Mouse (Mus musculus) T-helper 17 cell (primary cell): ENCODE results near the gene Olfr71.

Experiments used
- in situ Hi-C, 2 experiments: fragments of 300-600 bp; cut with MboI, MseI; formaldehyde crosslinking; loops; 1 replicate in 1 of 2; 2 replicates in 1 of 2; pipeline ENCODE4 v1.15.1; 2025; ENCODE audit warnings: high pct_unique_total_duplicates in 2 of 2

Gene Olfr71

DNA sequence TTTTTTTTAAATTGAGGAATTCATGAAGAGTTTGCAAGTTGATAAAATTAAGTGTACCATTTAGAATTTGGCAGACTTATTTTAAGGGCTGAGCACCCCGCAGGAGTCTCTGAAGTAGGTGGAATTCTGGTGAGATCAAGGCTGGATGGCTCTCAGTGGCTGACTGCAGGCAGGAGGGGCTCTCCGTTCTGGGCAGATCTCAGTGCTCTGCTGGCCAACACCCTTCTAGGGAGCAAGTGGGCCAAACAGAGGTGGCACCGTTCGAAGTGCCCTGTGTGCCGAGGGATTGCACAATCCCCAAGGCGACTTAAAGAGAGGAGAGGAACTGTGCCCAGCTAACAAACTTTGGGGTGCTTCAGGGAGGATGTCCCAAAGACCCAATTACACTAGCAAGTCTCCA lies at the start of gene Olfr71:
Gene Olfr71, minus strand, starts transcription at position 387 of the 400 bp plus-strand sequence.
- in situ Hi-C loops = loop anchor here (5.0 kb wide), 1 partner anchor 78 kb away; the partner anchor contains the start of gene Npr2 (in 2 of the 2)

DNA sequence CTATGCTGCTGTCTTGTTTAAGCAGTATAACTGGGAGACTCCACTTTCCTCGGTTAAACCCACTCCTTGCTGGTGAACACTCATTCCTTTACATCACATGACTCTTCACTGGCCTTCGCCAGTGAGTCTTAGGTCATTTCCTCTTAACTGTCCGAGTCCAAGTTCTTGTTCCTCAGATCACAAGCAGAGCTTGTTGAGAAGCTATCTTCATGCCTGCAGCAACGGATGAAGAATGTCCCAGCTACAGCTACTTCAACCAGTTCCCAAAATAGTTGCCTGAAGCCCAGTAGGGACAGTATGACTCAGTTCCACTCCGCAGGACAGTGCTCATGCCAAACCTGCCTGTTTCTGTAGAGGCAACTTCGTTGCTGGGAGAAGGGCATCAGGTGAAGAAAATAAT lies 47.2 kb upstream of the Olfr71 start:
- in situ Hi-C loops = no loop called here

DNA sequence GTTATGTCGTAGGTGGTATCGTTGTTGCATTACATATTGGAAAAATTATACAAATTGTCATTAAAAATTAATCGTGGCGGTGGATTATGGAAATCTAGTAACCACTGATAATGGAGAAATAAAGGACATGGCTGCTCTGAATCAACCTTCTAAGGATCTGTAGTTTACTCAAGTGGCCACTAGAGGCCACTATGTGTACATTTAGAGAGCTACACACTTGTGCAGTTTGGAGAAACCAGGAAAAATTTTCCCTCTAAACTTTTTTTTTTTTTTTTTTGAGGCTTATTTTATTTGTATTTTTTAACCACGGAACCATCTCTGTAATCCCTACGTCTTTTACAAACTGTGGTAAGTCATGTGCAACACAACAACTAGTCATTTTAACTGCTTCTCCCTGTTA lies 35.1 kb upstream of the Olfr71 start:
- in situ Hi-C loops = no loop called here

DNA sequence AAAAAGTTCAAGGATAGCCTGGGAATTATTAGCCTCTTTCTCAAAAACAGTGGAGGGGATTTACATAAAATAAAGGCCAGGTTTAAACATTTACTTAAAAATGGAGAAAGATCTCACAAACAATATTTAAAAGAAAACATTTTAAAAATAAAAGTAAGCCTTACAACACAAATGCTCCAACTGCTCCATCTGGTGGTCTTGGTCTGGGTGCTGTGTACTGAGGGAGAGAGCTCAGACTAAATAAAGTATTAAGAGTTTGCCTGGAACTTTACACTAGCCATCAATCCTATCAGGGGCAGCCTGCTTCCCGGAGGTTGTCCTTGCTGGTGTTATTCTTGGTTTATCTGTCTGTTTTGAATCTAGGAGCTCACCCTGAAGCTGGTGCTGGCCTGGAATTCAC lies 33.0 kb upstream of the Olfr71 start:
- in situ Hi-C loops = no loop called here

DNA sequence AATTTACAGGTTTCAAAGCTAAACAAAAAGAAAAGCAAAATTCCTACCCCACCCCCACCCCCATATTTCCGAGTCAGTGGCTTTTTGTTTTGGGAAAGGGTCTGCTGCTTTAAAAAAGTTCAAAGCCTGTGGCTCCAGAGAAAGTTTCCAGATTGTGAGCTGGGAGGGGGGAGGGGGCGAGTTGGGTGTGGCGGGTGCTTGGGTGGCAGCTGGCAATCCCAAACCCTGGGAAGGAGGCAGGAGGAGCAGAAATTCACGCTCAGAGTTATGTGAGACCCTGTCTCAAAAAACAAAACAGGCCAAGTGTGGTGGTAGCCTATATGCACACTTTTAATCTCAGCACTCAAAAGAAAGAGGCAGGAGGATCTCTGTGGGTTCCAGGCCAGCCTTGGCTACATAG lies 32.6 kb upstream of the Olfr71 start:
- in situ Hi-C loops = no loop called here

DNA sequence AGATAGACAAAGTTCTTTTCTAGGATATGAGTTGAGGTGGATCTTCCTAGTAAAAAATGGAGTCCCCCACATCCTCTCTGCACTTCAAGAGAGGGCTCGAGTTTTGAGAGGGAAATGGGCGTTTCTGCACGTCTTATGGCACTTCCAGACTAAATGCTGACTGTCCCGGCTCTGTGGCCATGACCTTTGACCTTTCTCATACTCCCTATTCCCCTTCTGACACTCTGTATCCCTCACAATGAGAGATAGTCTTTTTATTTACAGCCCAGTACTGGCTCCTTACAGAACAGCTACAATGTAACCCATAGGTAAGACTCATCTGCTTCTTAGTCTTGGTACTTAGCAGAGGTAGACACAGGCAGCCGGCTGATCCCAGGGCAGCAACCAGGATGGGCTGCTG lies 31.5 kb upstream of the Olfr71 start:
- in situ Hi-C loops = no loop called here

DNA sequence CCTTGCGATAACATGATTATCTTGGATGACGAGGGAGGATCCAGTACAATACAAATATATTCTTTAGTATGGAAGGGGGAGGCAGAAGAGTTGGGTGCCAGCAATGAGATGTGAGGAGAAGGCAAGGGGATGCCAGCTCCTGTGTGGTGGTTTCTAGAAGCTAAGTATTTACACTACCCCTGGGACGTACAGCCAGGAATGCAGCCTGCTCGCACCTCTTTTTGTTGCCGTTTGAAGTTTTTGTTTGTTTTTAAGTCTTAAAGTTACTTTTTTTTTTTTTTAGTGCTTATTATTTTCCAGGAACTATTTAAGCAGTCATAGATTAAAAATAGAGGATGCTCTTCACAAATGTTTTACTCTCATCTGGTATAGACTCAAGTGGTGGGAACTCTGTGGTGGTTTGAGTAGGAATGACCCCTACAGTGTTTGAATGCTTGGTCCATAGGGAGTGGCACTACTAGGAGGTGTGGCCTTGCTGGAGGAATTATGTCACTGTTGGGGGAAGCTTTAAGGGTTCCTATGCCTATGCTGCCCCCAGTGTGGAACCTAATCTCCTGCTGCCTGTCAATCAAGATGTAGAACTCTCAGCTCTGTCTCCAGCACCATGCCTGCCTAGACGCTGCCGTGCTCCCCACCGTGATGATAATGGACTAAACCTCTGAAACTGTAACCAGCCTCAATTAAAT lies 29.1 kb upstream of the Olfr71 start:
- in situ Hi-C loops = no loop called here

DNA sequence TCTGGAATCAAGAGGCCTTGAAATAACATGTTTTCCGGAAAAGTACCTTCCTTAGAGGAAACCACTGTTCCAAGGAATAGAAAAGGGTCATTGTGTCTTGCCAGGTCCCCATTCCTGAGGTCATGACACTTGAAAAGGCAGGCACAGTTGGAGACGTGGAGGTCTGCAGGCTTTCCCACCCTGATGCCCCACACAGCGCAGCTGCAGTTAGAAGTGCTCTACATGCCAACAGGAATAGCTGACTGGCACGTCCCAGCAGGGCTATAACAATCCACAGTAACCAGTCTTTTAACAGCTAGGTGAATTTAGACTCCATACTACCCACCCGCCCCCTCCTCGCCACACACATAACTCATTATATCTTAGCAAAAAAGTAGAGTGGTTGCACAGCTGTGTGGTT lies 27.1 kb upstream of the Olfr71 start:
- in situ Hi-C loops = no loop called here

DNA sequence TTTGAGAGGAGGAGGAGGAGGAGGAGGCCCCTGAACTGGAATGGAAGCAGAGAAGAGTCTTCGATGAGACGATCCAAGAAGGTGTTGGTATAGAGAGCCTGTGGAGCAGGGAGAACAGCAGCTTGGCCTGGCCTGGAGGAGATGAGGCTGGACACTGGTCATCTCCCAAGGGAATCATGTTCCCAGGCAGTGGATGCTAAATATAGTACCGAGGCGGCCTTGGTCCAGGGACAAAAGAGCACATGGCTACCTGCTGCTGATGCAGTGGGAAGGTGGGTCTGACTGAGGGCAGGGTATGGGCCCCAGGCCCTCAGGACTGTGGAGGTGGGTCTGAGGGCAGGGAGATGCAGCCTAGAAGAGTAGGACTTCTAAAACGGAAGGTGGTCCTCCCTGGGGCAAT lies 23.1 kb upstream of the Olfr71 start:
- in situ Hi-C loops = no loop called here

DNA sequence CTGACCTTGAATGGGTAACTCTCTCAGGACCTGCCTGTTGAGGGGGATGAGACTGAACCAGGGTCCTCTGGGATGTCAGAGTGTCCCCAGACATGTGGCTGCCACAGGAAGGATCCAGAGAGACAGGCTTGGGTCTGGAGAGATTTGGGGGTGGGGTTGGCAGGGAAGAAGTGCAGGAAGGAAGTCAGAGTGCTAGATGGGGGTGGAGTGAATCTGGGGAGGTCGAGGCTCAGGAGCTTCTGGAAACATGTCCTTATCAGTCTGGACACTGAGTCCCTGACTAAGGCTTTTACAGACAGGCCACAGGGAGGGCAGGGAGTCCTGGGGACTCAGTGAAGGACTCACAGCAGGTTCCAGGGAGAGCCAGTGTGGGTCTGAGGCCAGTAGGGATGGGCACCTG lies 22.1 kb upstream of the Olfr71 start:
- in situ Hi-C loops = no loop called here

DNA sequence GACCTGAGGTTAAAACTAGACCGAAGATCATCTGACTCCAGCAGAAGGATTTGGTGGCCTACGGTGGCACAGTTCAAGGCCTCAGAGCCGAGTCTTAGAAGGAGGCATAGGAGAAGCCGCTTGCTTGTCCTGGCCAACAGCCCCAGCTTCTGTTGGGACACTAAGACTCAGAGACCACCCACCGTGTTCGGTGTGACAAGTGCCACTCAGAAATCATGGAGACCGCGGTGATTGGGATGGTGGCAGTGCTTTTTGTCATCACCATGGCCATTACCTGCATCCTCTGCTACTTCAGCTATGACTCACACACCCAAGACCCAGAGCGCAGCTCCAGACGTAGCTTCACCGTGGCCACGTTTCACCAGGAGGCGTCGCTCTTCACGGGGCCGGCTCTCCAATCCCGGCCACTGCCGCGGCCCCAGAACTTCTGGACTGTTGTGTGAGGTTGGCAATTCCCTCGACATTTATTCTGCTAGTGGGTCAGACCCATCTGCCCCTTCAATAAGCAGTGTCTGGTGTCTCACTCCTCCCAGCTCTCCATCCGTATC lies 20.8 kb upstream of the Olfr71 start:
- in situ Hi-C loops = no loop called here

DNA sequence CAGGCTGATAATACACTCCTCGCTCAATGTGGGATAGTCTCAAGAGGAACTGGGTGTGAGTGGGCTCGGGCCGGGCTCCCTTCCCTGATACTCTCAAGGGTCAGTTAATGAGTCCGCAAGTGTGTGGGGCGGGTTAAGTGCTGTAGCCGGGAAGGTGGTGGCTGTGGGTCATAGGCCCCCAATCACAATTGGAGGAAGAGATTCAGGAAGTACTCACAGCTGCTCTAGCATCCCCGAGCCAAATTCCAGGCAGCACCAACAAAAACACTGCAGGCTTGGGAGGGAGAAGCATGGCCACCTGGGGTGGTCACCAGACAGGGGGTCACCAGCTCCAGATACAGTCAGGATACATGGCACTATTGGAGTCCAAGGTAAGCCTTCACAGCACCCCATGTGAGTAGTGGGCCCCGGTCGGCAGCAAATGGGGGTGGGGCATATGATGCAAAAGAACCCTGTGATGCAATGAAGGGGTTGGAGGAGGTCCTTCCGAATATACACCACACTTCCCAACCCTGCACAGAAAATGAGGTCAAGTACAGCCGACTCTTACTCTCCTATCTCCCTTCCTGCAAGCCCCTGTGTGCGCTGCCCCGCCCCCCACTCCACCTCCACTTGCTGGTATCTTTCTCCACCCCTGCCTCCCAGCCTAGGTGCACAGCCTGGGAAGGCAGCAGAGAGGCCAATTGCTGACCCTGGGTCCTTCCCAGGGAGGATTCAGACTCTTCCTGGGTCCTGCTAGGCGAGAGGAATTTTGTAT lies 19.9 kb upstream of the Olfr71 start, which contains the start of gene Spaar:
Gene Spaar, plus strand, starts transcription at position 241 of the 757 bp plus-strand sequence.
- in situ Hi-C loops = no loop called here

DNA sequence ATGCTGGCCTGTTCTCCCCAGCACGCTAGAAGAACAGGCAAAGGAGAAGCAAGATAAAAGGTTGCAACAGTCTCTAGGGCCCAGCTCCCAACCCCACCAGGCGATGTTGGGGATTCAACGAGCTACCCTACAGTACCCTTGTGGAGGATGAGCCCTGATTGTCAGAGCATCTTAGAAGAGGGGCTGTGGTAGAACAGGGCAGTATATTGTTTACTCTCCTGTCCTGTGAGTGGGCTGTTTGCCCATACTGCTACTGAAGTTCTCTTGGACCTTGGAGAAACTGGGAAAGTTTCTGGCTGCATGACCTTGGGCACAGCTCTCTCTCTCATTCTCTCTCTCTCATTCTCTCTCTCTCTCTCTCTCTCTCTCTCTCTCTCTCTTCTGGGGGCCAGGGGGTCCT lies 19.1 kb upstream of the Olfr71 start:
- in situ Hi-C loops = no loop called here

DNA sequence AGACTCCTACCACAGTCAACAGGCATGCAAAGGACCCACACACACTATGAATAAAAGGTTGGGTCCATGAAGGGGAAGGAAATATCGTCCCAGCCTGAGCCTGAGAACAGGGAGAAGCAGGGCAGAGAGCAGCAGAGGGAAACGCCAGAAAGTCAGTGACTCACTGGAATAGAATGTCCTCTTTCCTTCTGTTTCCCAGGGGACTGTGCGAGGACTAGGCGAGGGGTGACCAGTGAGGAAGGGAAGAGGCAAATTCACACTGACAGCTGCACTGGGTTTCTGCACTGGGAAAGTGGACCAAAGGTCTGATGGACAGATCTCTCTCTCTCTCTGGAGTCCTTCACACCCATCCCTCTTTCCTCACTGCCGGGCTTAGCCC lies 18.5 kb upstream of the Olfr71 start:
- in situ Hi-C loops = no loop called here

DNA sequence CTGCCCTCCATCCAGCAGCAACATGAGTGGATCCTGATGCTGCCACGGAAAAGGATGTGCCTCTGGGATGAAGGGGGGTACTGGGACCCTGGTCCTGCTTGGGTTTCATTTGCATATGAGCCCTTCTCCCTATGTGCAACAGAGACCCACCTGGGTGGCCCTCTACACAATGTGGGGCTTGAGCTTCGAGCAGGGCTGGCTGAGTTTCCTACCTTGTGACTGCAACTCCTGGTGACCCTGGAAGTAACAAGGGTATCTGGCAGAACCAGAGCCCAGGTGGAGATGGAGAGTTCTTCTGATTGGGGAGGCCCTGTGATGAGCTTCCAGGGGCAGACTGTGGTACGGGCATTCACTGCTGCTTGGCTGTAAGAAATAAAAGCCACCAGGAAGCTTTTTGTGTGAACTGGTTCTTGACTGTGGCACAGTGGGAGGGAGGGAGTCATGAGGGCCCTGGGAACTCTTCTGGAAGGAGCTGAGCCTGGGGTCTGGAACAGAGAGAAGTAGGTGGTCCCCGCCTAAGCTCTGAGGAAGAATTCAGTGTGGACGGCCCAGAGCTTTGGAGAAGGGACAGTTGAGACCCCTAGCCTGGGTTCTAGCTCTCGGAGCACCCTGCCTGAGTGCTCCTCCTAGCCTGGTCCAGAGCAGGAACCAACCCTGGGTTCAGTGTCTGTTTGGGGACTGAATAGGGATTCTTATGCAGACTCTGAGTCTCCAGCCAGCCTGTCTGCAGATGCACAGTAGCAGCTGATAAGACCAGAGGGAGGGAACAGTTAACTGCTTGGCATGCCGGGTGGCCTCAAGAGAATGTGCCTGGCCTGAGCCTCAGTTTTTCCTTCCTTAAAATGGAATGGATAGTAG lies 17.9 kb upstream of the Olfr71 start:
- in situ Hi-C loops = no loop called here

DNA sequence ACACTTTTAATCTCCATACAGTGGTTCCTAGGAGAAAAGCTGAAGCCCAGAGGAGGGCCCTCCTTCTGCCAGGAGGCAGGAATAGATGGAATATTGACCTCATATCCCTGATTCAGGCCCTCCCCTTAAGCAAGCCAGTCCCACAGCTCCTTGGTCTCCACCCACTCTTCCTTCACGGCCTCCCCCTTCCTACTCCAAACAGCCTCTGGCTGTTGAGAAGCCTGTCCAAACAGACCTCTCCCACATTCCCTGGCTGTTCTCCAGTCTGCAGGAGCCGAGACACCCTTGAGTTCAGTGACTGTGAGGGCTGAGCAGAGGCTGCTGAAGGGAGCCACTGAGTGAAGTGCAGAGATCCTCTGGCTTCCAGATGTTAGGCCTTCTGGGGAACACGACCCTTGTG lies 16.9 kb upstream of the Olfr71 start, which contains the start of gene Hrct1:
Gene Hrct1, plus strand, starts transcription at position 194 of the 400 bp plus-strand sequence.
- in situ Hi-C loops = no loop called here

DNA sequence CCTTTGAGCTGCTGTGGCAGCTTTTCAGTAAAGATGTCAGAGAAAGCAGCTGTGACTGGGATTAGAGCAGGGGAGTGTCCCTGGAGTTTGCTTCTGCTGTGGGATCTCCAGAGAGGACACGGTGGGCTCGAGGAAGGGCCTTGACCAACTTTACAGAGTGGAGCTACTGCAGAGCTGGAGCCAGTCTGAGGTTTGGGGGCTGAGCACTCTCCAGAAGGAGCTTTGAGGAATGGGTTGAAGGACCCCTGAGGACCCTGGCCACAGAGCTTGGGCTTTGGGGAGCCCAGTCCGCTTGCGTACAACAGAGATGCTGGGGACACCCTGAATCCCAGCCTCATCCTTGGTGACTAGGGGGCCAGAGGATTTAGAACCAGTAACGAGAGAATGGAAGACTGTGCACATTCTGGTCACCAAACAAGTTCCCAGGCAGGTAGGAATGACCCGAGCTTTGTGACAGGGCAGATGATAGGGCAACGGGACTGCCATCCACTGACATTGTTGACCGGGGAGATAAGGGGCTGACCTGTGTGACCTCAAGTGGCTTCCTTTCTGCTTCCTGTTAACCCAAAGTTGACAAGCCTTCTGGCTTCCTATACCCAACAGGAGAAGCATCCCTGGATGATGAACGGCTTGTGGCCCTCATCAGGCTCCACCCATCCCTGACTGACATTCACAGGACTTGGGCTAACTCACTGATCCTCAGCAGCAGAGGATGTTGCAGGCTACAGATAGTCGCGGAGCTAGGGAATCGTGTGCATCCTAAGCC lies 16.4 kb upstream of the Olfr71 start:
- in situ Hi-C loops = no loop called here

DNA sequence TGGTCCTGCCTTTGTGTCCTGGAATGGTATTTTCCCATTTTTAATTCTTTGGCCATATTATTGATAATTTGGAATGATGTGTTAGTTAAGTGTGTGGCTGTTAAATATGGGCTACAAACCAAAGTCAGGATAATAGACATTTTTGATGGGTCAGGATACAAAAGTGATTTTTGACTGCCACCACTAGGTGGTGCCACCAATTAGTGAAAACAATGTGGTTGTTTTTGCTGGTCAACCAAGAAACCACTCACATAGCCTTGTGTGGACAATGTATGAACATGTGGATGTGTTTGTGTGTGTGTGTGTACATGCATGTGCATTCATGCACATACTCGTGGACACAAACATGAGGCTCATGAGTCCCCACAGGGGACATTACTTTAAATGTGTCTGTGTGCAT lies 14.7 kb upstream of the Olfr71 start:
- in situ Hi-C loops = no loop called here

DNA sequence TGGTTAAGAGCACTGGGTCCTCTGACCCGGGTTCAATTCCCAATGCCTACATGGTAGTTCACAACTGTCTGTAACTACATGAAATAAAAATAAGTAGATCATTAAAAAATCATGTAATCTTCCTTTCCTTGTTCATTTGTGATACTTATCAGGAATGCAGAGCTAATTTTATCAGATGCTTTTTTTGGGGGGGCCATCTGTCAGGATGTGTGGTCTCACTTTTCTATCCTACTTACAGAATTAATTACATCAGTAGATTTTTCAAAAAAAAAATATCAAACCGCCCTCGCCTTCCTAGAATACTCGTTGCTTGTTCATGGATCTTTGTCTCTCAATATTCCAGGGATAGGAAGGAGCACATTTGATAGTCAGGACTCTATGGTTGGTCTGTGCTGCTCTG lies 12.1 kb upstream of the Olfr71 start:
- in situ Hi-C loops = no loop called here

DNA sequence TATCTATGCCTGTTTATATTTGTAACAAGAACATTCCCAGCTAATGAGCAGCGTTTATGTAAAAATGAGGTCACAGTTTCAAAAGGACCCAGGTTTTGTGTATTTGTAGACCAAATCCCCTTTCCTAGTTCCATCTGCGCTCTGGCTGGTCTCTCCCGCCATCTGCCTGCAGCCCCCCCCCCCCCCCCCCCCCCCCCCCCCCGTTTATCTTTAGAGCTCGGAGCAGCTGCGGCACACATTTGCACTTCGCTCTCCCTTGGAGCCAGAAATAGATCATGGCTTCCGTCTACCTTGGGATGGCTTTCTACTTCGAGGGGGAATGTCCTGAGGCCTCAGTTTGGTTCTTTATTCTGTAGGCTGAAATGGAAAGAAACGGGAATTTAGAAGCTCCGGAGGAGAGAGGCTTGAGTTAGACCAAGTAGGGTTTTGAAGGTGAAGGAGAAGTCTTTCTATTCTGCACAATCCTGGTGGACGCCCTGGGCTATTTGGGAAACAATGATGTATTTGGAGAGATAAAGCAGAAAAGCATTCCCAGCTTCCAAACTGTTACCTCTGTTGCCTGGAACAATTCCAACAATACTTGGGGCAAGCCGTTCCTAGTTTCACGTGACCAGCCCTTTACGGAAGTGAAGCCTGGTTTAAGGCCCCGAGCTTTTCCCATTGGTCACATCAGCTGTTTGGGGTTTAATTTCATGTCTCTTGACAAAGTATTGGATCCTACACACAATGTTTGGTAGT lies 10.6 kb upstream of the Olfr71 start:
- in situ Hi-C loops = no loop called here
